In genomic region chr12:112507264-112507663, GRCm38 (mm10) we compare ENCODE assay signal across 16 mouse cellular contexts. TPM values are rescaled to one million over a fixed set of nuclear protein-coding genes. Genes with fewer than 3 reads are reported as not detected.
DNase-seq lines count a peak whose midpoint lies in the region; ATAC-seq and TF ChIP-seq lines count a peak whose summit lies in the region.
"Had no signal": no experiment of that assay in that cellular context is flagged by ENCODE, and none has a peak within 500 bp of the region (broad histone marks: within the 10 kb centered on the region; RNA-seq: fewer than 3 reads in every experiment).

No protein-coding gene starts in this region.

- TF ChIP-seq CTCF in layer of hippocampus, adult 2 months (conservative IDR thresholded peaks at IDR 0.05), result no peak
- TF ChIP-seq CTCF in brain, embryonic 14.5 days (IDR thresholded peaks at IDR 0.05; ENCODE audit: borderline replicate concordance, extremely low read depth, insufficient read depth, insufficient read length), result no peak
- TF ChIP-seq CTCF in heart, adult 2 months (IDR thresholded peaks at IDR 0.05), result no peak

- H3K9ac ChIP-seq in hindbrain, embryonic 12.5 days, result no peak overlapping the region
- peak overlapping the region; percentile 6; the same call in 1 of the 2 replicates for H3K9ac ChIP-seq in midbrain, embryonic 16.5 days (ENCODE audit: low read depth, low read length)
- H3K9ac ChIP-seq in heart, adult 2 months (ENCODE audit: low read depth, low read length), result no peak overlapping the region
- H3K9ac ChIP-seq: heart, embryonic 15.5 days had no signal

- H3K79me2 ChIP-seq in heart, adult 2 months (replicated peaks; ENCODE audit: control insufficient read depth, insufficient read depth, low read length), result no peaks in the 10 kb centered on the region

- no peaks in the 10 kb centered on the region for H3K36me3 ChIP-seq in hindbrain, embryonic 12.5 days
- H3K36me3 ChIP-seq in midbrain, embryonic 16.5 days (ENCODE audit: control insufficient read depth, insufficient read depth, low read length), result no peaks in the 10 kb centered on the region
- H3K36me3 ChIP-seq in heart, adult 2 months (ENCODE audit: control insufficient read depth, insufficient read depth, low read length), result no peaks in the 10 kb centered on the region
- H3K36me3 ChIP-seq: heart, embryonic 15.5 days had no signal

- DNase-seq in layer of hippocampus, adult 2 months (ENCODE audit: low spot score in 2 of 2), result no peak
- DNase-seq in layer of hippocampus, postnatal 14 days (ENCODE audit: low spot score in 2 of 2), result no peak
- peak; percentile 93 for DNase-seq in brain, embryonic 14.5 days (ENCODE audit: low read depth)
- no peak for DNase-seq in heart, adult 2 months
- DNase-seq: adrenal gland, postnatal 36 days; cerebellum, adult 11-12 months; gastrocnemius, postnatal 36 days; layer of hippocampus, postnatal 36 days; lung, adult 2 months had no signal

- peak overlapping the region; percentile 36; the same call in 1 of the 2 replicates for H3K27ac ChIP-seq in layer of hippocampus, adult 2 months
- H3K27ac ChIP-seq in hindbrain, embryonic 12.5 days, result peak overlapping the region; percentile 46; the same call in 1 of the 2 replicates
- peak overlapping the region; percentile 84 for H3K27ac ChIP-seq in midbrain, embryonic 16.5 days (ENCODE audit: low read length)
- H3K27ac ChIP-seq in heart, adult 2 months, result no peak overlapping the region
- H3K27ac ChIP-seq: heart, embryonic 15.5 days; kidney, postnatal 0 days had no signal

- peaks cover 41% of the 10 kb centered on the region for H3K4me1 ChIP-seq in hindbrain, embryonic 12.5 days
- peaks cover 55% of the 10 kb centered on the region for H3K4me1 ChIP-seq in midbrain, embryonic 16.5 days (ENCODE audit: control insufficient read depth, insufficient read depth, low read length)
- H3K4me1 ChIP-seq in heart, adult 2 months (ENCODE audit: control insufficient read depth, insufficient read depth, low read length), result no peaks in the 10 kb centered on the region

- H3K4me2 ChIP-seq in hindbrain, embryonic 12.5 days (replicated peaks), result peak overlapping the region; percentile 15; the same call in 1 of the 2 replicates
- H3K4me2 ChIP-seq in midbrain, embryonic 16.5 days (ENCODE audit: low read length), result peak overlapping the region; percentile 32
- H3K4me2 ChIP-seq: heart, embryonic 15.5 days had no signal

- no peaks in the 10 kb centered on the region for H3K9me3 ChIP-seq in hindbrain, embryonic 12.5 days (replicated peaks)
- no peaks in the 10 kb centered on the region for H3K9me3 ChIP-seq in midbrain, embryonic 16.5 days (replicated peaks; ENCODE audit: control insufficient read depth, low read length, poor library complexity, severe bottlenecking)
- H3K9me3 ChIP-seq: heart, embryonic 15.5 days had no signal

- no peak for TF ChIP-seq EP300 in heart, adult 2 months (IDR thresholded peaks at IDR 0.05; ENCODE audit: insufficient read depth, low read depth, low read length)

- intact Hi-C loops in heart, adult 2 months (cut with DNase I), result no loop called here

- WGBS in hindbrain, embryonic 12.5 days, result 24% methylated on average over 4 of the region's 4 CpGs
- WGBS in midbrain, embryonic 16.5 days, result 9% methylated on average over 4 of the region's 4 CpGs
- WGBS in heart, adult 2 months, result 75% methylated on average over 4 of the region's 4 CpGs

- peak overlapping the region; percentile 18; the same call in 1 of the 2 replicates for H3K4me3 ChIP-seq in layer of hippocampus, adult 2 months
- H3K4me3 ChIP-seq in hindbrain, embryonic 12.5 days, result no peak overlapping the region
- no peak overlapping the region for H3K4me3 ChIP-seq in midbrain, embryonic 16.5 days (ENCODE audit: low read depth, low read length)
- H3K4me3 ChIP-seq in heart, adult 2 months, result no peak overlapping the region
- H3K4me3 ChIP-seq: heart, embryonic 15.5 days; megakaryocyte, embryonic 14.5 days had no signal

- H3K27me3 ChIP-seq in hindbrain, embryonic 12.5 days, result peaks cover 51% of the 10 kb centered on the region
- H3K27me3 ChIP-seq in midbrain, embryonic 16.5 days (ENCODE audit: control insufficient read depth, insufficient read depth, low read depth, low read length), result no peaks in the 10 kb centered on the region
- H3K27me3 ChIP-seq in heart, adult 2 months (ENCODE audit: control insufficient read depth, insufficient read depth, low read length), result no peaks in the 10 kb centered on the region

- ATAC-seq in hindbrain, embryonic 12.5 days (ENCODE audit: low FRiP score), result peak; percentile 65
- peak; percentile 63 for ATAC-seq in midbrain, embryonic 16.5 days
- no peak for ATAC-seq in megakaryocyte progenitor cell, adult 5-6 weeks (replicated peaks; ENCODE audit: poor library complexity)

- no peak for TF ChIP-seq POLR2A in brain, embryonic 14.5 days (IDR thresholded peaks at IDR 0.05; ENCODE audit: borderline replicate concordance, extremely low read depth, insufficient read depth, insufficient read length, poor library complexity, severe bottlenecking)
- no peak for TF ChIP-seq POLR2A in heart, adult 2 months (IDR thresholded peaks at IDR 0.05; ENCODE audit: insufficient read depth, low read depth, low read length)

RNA-seq across cellular contexts. Expression of gene Tmem179, which starts 9.3 kb away (rescaled TPM):
- 100 to 1,000 TPM; 116 to 121 TPM for total RNA-seq in layer of hippocampus, adult 2 months (2021)
- 100 to 1,000 TPM; 119 to 130 TPM for total RNA-seq in layer of hippocampus, postnatal 14 days (2021)
- polyA plus RNA-seq in brain, embryonic 14.5 days (2012; rRNA removed), result 56.0 and 57.2 TPM in 2 replicates
- 14.6 and 16.1 TPM in 2 replicates for polyA plus RNA-seq in hindbrain, embryonic 12.5 days (2016; fragmentation: Nextera tagmentation; extraction: Ambion mirVana)
- 96.8 and 100 TPM in 2 replicates for polyA plus RNA-seq in midbrain, embryonic 16.5 days (2015; fragmentation: Nextera tagmentation; extraction: Ambion mirVana)
- total RNA-seq in heart, adult 2 months (2021), result not detected
- 0.44 and 0.62 TPM in 2 replicates for polyA plus RNA-seq in heart, adult 2 months (2012; rRNA removed)
- total RNA-seq in megakaryocyte progenitor cell, adult 5-6 weeks (2015), result not detected in 2 replicates
- total RNA-seq in megakaryocyte progenitor cell, adult 5-6 weeks (2017), result not detected in 2 replicates
- total RNA-seq: gastrocnemius, postnatal 36 days had no signal

RNA-seq across cellular contexts. Expression of gene A530016L24Rik, which starts 18.0 kb away (rescaled TPM):
- total RNA-seq in layer of hippocampus, adult 2 months (2021), result under 1 TPM; 0.13 to 0.25 TPM
- total RNA-seq in layer of hippocampus, postnatal 14 days (2021), result under 1 TPM; 0.45 to 0.67 TPM
- polyA plus RNA-seq in brain, embryonic 14.5 days (2012; rRNA removed), result 0.04 and 0.11 TPM in 2 replicates
- polyA plus RNA-seq in hindbrain, embryonic 12.5 days (2016; fragmentation: Nextera tagmentation; extraction: Ambion mirVana), result 0.13 TPM in 1 of 2 replicates, not detected in the other
- 0.16 and 0.17 TPM in 2 replicates for polyA plus RNA-seq in midbrain, embryonic 16.5 days (2015; fragmentation: Nextera tagmentation; extraction: Ambion mirVana)
- total RNA-seq in heart, adult 2 months (2021), result 10 to 100 TPM; 34.7 to 38.6 TPM
- polyA plus RNA-seq in heart, adult 2 months (2012; rRNA removed), result 52.9 and 63.1 TPM in 2 replicates
- total RNA-seq in megakaryocyte progenitor cell, adult 5-6 weeks (2015), result not detected in 2 replicates
- not detected in 2 replicates for total RNA-seq in megakaryocyte progenitor cell, adult 5-6 weeks (2017)
- total RNA-seq: MEL had no signal

Comparison
In these comparisons a context has a peak if more than half of its experiments do, and no peak if none do; other contexts are left out.
1. RNA of gene Tmem179, which starts 9.3 kb away (total RNA-seq): 119 to 130 TPM in layer of hippocampus, postnatal 14 days and 116 to 121 TPM in layer of hippocampus, adult 2 months; not detected in heart, adult 2 months and not detected in megakaryocyte progenitor cell, adult 5-6 weeks; every median in the first group is over 100 times any median in the second.
2. RNA of gene A530016L24Rik, which starts 18.0 kb away (total RNA-seq): 34.7 to 38.6 TPM in heart, adult 2 months; 0.45 to 0.67 TPM in layer of hippocampus, postnatal 14 days, 0.13 to 0.25 TPM in layer of hippocampus, adult 2 months and not detected in megakaryocyte progenitor cell, adult 5-6 weeks; every median in the first group is over 10 times any median in the second.